Mouse (Mus musculus): ENCODE measurements around the gene Arrdc1.

Arrdc1 gene

DNA sequence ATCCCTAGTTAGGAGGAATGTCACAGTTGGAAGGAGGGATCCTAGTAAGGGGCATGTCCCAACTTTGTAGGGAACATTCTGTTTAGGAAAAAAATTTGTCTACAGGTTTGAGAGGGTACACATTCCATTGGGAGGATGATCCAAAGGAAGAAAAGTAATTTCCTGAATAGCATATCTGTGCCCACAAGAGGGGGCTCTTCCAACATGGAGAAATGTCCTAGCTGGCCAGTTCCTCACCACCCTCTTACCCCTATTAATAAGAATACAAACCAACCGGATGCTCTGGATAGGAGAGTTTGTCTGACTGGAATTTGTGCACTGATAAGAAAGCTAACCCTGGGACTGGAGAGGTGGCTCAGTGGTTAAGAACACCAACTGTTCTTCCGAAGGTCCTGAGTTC, 11.5 kb downstream of the Arrdc1 start:
- no peak for DNase-seq

DNA sequence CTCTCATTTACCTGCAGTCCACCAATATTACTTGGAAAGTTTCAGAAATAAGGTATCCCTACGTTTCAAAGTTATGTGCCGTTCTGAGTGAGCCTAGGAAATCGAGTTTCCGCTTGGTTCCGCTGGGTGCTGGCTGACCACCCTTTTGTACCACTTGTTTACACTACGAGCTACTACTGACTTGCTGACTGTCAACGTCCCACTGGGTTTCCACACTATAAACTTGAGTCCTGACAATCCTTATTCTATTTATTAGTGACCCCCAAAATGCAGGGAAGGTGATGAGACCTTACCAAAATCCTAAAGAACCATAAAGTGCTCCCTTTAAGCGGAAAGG, 15.2 kb downstream of the Arrdc1 start:
- no peak for DNase-seq

DNA sequence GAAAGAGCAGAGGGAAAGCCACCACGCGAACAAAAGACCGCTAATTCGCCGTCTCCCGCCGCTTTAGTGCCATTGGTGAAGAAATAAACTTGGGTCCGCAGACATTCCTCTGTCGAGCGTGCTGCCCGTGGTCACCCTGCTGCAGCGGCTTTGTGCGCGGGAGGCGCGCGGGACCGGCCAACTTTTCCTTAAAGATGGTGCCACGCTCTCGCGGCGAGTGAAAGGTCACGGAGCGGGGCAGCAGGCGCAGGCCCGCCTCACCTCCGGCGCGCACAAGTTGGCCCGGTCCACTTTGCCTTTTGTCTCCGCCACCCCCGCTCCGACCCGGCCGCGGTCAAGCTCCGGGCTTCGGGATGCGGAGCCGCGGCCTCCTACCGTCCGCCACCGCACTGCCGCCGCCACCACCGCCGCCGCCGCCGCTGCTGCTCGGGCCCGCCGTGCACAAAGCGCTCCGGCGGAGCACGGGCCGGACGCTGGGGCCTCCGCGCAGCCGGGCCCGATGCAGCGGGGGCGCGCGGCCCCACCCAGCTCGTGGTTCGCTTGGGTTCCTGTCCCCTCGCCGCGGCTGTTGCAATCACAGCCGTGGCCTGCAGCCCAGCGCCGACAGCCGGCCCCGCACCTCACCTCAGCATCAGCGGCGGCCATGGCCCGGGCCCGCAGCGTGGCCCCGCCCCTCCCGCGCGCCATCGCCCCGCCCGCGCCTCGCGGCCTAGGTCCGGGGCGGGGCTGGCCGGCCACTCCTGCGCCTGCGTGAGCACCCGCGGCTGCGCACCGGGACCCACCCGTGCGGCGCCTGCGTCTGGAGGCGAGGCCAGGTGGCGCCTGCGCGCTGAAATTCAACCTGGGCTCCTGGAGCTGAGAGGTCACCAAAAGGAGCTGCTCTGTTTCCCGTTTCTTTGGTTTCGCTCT, 15.9 kb downstream of the Arrdc1 start, which contains the start of gene Ehmt1:
Ehmt1 (minus strand) TSS at position 685 of the 909 bp plus-strand sequence.
- peak; percentile 94 for DNase-seq

GRCm38 (mm10) chr2:24914762-24915161, 20.3 kb downstream of the Arrdc1 start:
- no peak for DNase-seq

DNA sequence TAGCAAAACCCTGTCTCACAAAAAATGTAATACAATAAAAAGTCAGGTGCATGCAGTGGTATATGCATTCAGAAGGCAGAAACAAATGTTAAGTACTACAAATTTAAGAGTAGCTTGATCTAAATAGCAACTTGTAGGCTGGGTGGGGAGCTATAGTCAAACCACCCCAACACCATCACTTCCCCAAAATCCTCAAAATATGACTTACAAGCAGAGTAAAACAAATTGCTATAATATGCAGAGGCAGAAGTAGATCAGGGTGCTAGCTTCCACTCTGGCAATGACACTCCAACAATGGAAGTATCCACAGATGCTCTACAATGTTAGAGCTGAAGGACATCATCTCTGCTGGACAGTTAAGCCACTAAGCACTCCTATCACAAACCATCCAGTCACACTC, 22.5 kb downstream of the Arrdc1 start:
- DNase-seq, result no peak

- DNase-seq, result no peak
Observed at GRCm38 (mm10) chr2:24912189-24912588, 22.9 kb downstream of the Arrdc1 start.

DNA sequence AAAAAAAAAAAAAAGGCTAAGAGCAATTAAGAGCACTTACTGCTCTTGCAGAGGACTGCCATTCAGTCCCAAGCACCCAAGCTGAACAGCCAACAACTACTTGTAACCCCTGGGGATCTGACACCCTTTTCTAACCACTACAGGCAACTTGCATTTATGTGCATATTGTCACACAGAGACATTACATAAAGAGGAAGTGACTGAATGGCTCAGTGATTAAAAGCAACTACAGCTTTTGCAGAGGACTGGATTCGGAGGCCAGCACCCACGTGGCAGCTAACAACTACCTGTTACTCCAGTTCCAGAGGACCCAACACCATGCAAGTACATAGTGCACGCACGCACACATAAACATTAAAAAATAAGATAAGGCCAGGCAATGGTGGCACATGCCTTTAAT, 24.6 kb downstream of the Arrdc1 start:
- no peak for DNase-seq

- no peak for DNase-seq
Observed at GRCm38 (mm10) chr2:24905653-24906155, 29.3 kb downstream of the Arrdc1 start.

DNA sequence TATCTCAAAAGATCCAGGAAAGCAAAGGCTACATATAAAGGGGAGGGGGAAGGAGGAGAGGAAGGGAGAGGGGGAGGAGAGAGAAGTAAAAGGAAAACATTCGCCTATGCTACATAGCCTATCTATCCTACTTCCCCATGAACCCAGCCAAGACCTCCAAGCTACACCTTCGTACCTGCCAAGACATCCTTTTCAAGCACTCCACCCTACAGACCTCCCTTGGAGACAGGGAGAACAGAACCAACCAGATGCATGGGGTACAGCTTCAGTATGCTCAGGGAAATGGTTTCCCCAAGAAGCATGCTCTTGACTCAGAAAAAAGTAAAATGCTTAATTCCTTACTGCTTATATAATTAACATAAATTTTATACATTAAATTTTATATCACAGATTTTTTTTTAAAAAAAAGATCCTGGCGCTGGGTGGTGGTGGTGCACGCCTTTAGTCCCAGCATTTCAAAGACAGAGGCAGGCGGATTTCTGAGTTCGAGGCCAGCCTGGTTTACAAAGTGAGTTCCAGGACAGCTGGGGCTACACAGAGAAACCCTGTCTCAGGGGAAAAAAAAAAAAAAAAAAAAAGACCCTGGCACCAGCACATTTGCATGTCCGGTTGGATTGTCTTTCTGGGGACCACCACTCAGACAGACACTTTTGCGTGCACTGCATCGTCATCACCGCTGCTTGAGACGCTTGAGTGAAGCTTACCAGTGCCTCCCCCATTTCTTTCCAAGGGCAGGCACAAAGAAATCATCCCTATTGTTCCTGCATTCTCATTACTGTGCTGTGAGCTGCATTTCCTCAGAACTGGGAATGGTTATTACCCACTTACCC, 30.0 kb downstream of the Arrdc1 start:
- no peak for DNase-seq

DNA sequence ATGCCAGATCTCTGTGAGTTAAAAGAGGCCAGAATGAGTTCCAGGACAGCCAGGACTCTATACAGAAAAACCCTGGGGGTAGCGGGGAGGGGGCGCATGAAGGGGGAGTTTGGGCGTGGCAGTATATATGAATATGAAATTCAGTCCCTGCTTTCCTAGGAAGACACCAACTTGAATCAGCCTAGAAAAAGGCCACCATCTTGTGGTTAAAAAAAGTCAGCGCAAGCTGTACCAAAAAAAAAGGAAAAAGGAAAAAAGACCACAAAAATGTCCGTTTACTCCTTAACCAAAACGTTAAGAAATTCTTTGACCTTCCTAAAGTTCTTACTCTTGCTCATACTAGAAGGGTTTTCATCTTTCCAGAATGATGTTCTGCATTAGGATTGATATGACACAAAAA, 32.1 kb downstream of the Arrdc1 start:
- DNase-seq, result no peak

DNA sequence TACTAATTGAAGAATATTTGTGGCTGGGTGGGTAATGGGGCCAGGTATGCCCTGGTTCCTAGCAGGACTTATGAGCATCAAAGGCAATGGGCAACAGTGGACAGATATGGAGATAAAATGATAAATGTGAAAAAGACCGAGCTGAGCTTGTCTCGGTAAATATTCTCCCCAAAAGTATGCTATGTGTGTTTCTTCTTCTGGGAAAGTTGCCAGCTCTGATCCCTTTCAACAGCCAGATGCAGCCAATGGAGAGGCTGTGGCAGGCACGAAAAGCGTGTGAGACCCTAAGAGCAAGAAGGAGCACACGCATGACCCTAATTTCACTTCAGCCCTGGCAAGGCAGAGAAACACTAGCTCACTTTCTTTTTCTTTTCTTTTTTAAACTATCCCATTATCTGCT, 34.0 kb downstream of the Arrdc1 start:
- DNase-seq, result no peak

GRCm38 (mm10) chr2:24899292-24899691, 35.8 kb downstream of the Arrdc1 start:
- no peak for DNase-seq

DNA sequence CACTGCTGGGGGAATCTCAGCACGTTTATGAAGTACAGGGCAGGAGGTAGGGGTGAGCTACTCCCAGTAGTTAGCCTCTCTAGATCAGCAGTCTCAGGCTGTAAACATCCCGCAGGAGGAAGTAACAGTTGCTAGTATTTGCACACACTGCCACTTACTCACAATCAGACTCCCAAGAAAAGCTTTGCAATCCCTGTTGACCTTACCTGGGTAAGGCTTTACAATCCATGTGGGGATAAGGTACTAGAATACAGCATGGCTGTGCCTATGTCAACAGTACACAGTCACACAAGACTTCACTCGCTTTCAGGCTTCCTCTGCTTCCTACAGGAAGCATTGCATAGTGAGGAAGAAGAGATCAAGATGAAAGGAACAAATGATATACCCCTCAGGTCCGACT, 38.3 kb downstream of the Arrdc1 start:
- DNase-seq, result no peak

- DNase-seq, result no peak
Observed at GRCm38 (mm10) chr2:24894211-24894610, 40.8 kb downstream of the Arrdc1 start.

- DNase-seq, result no peak
Observed at GRCm38 (mm10) chr2:24892318-24892717, 42.7 kb downstream of the Arrdc1 start.

DNA sequence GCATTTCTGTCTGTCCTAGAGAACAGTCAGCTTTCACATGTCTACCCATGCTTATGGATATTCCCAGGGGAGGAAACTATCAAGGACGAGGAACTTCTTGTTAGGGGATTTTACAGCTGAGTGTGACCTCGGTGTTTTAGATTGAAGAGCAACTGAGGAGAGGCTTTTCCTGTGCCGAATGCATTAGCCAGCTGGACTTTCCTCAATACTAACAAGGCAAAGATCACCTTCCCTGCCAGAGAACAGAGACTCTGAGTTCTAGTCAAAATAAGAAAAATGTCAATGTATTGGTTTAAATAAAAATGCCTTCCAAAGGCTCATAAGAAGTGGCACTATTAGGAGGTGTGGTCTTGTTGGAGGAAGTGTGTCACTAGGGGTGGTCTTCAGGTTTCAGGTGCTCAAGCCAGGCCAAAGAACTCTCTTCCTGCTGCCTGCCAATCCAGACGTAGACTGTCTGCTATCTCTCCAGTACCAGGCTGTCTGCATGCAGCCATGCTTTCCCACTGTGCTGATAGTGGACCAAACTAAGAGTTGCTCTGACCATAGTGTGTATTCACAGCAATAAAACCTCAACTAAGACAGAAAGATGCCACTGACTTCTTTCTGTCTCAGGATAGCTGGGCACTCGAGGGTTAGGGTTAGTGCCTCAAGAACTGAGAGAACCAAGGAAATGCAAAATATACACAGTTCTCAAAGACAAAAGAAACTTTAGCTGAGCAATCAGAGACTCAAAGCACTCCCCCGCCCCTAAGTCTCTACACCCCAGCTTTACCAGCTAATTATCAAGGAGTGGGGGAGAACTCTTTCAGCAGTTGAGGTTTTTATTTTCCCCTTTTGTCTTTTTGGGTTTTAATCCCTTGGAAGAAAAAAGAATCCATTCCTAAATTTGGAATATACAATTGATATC, 44.3 kb downstream of the Arrdc1 start:
- DNase-seq, result no peak

GRCm38 (mm10) chr2:24888895-24889294, 46.2 kb downstream of the Arrdc1 start:
- DNase-seq, result no peak

- no peak for DNase-seq
Observed at GRCm38 (mm10) chr2:24880686-24881085, 54.4 kb downstream of the Arrdc1 start.
